Mouse (Mus musculus) hindbrain, embryonic 15.5 days (tissue): ENCODE results near the gene Rps12-ps3. TPM values are rescaled to one million over a fixed set of nuclear protein-coding genes. Genes with fewer than 3 reads are reported as not detected.

Experiments used
- ATAC-seq: fragments of 200-750 bp; cut with Nextera tagmentation; 2 replicates; pipeline ENCODE4 v1.8.0; 2017; ENCODE audit warnings: low read depth, moderate number of reproducible peaks, moderate TSS enrichment; ENCODE audit not compliant: low FRiP score
- H3K27ac ChIP-seq: fragments of 300-500 bp; sonication (generic); replicated peaks from 2 replicates; pipeline ENCODE4 v1.5.1; 2015; ENCODE audit warnings: mild to moderate bottlenecking, inconsistent platforms
- H3K27me3 ChIP-seq: fragments of 300-500 bp; sonication (generic); 2 replicates; pipeline ENCODE4 v1.6.1; 2015; ENCODE audit warnings: control low read depth, inconsistent platforms
- H3K36me3 ChIP-seq: fragments of 300-500 bp; sonication (generic); 2 replicates; pipeline ENCODE4 v1.6.1; 2015; ENCODE audit warnings: control low read depth, inconsistent platforms
- H3K4me1 ChIP-seq: fragments of 300-500 bp; sonication (generic); replicated peaks from 2 replicates; pipeline ENCODE4 v1.6.1; 2015; ENCODE audit warnings: control low read depth, inconsistent platforms
- H3K4me2 ChIP-seq: fragments of 300-500 bp; sonication (generic); 2 replicates; pipeline ENCODE4 v1.6.1; 2015; ENCODE audit warnings: moderate library complexity, mild to moderate bottlenecking, inconsistent platforms
- H3K4me3 ChIP-seq: fragments of 300-500 bp; sonication (generic); 2 replicates; pipeline ENCODE4 v1.5.1; 2015; ENCODE audit warnings: mild to moderate bottlenecking, inconsistent platforms
- H3K9ac ChIP-seq: fragments of 300-500 bp; sonication (generic); 2 replicates; pipeline ENCODE4 v1.6.1; 2015; ENCODE audit warnings: inconsistent platforms
- H3K9me3 ChIP-seq: fragments of 300-500 bp; sonication (generic); 2 replicates; pipeline ENCODE4 v1.6.1; 2016; ENCODE audit warnings: control low read depth, inconsistent platforms
- WGBS: fragments of 180-500 bp; shearing (Covaris S2); methylation state at CpG from one replicate; pipeline ENCODE4 v1.1.7; 2015; 5-methylcytosine and 5-hydroxymethylcytosine counted together
- polyA plus RNA-seq: library from polyadenylated mRNA; unstranded; fragments of >200 nt; fragmentation: Nextera tagmentation; extraction: Ambion mirVana; gene quantifications from 2 replicates; pipeline ENCODE4 v1.2.1, GENCODE M21; 2015

The Rps12-ps3 gene
- polyA plus RNA-seq, 1 experiment from 2014 or later, result not detected

- no peak for ATAC-seq
- no peak overlapping the region for H3K9ac ChIP-seq
- H3K4me1 ChIP-seq, result peaks cover 20% of the 10 kb centered on the region
- H3K4me3 ChIP-seq, result no peak overlapping the region
- H3K9me3 ChIP-seq, result no peaks in the 10 kb centered on the region; the same call in 1 of the 2 replicates
- no peak overlapping the region for H3K4me2 ChIP-seq
- 83% methylated on average over 3 of the region's 3 CpGs for WGBS
- H3K27ac ChIP-seq, result no peak overlapping the region
- H3K27me3 ChIP-seq, result no peaks in the 10 kb centered on the region
- no peaks in the 10 kb centered on the region for H3K36me3 ChIP-seq
These were observed 16.0 kb downstream of the Rps12-ps3 start for GRCm38 (mm10) chr19:59337872-59338681.

- WGBS, result 85% methylated on average over 3 of the region's 3 CpGs
- H3K9ac ChIP-seq, result no peak overlapping the region
- no peak overlapping the region for H3K4me3 ChIP-seq
- ATAC-seq, result no peak
- no peaks in the 10 kb centered on the region for H3K27me3 ChIP-seq
- H3K36me3 ChIP-seq, result no peaks in the 10 kb centered on the region
- no peak overlapping the region for H3K27ac ChIP-seq
- H3K4me2 ChIP-seq, result no peak overlapping the region
- peaks cover 38% of the 10 kb centered on the region for H3K4me1 ChIP-seq
- no peaks in the 10 kb centered on the region for H3K9me3 ChIP-seq
These were observed 17.8 kb downstream of the Rps12-ps3 start for GRCm38 (mm10) chr19:59339908-59340307.

- H3K9me3 ChIP-seq, result no peaks in the 10 kb centered on the region
- peaks cover 41% of the 10 kb centered on the region for H3K4me1 ChIP-seq
- no peaks in the 10 kb centered on the region for H3K27me3 ChIP-seq
- 35% methylated on average over 2 of the region's 2 CpGs for WGBS
- 0 out of 2 replicates have a peak overlapping the region, but pooled peaks have one; percentile 25 for H3K9ac ChIP-seq
- no peak overlapping the region for H3K27ac ChIP-seq
- ATAC-seq, result no peak
- H3K4me2 ChIP-seq, result peak overlapping the region; percentile 94
- no peaks in the 10 kb centered on the region for H3K36me3 ChIP-seq
- H3K4me3 ChIP-seq, result peak overlapping the region; percentile 91
These were observed 20.9 kb downstream of the Rps12-ps3 start for GRCm38 (mm10) chr19:59342964-59343363.

GRCm38 (mm10) chr19:59344304-59344711 lies 22.2 kb downstream of the Rps12-ps3 start:
- Histone ChIP-seq H3K36me3 (no peaks in the 10 kb centered on the region), H3K4me1 (peaks cover 41% of the 10 kb centered on the region), H3K4me3 (peak overlapping the region; percentile 91), H3K9ac (peak overlapping the region; percentile 87), H3K4me2 (peak overlapping the region; percentile 94), H3K9me3 (no peaks in the 10 kb centered on the region), H3K27ac (peak overlapping the region; percentile 94), H3K27me3 (no peaks in the 10 kb centered on the region)
- under 1% methylated on average over 14 of the region's 14 CpGs for WGBS
- 0 out of 2 replicates have a peak, but pooled peaks have one; percentile 2 for ATAC-seq

GRCm38 (mm10) chr19:59345081-59345657 lies 23.1 kb downstream of the Rps12-ps3 start:
- H3K9me3 ChIP-seq, result no peaks in the 10 kb centered on the region
- H3K4me1 ChIP-seq, result peaks cover 41% of the 10 kb centered on the region
- WGBS, result under 1% methylated on average over 55 of the region's 70 CpGs
- peak overlapping the region; percentile 91 for H3K4me3 ChIP-seq
- peak; percentile 32 for ATAC-seq
- peak overlapping the region; percentile 94 for H3K4me2 ChIP-seq
- no peaks in the 10 kb centered on the region for H3K27me3 ChIP-seq
- peak overlapping the region; percentile 94 for H3K27ac ChIP-seq
- H3K9ac ChIP-seq, result peak overlapping the region; percentile 87
- H3K36me3 ChIP-seq, result no peaks in the 10 kb centered on the region

- no peaks in the 10 kb centered on the region for H3K36me3 ChIP-seq
- no peaks in the 10 kb centered on the region for H3K9me3 ChIP-seq
- peak within 1 kb of the TSS; percentile 87 for H3K9ac ChIP-seq
- ATAC-seq, result peak; percentile 93
- 0% methylated on average over 74 of the region's 91 CpGs for WGBS
- peak within 1 kb of the TSS; percentile 94 for H3K4me2 ChIP-seq
- no peaks in the 10 kb centered on the region for H3K27me3 ChIP-seq
- H3K4me3 ChIP-seq, result peak within 1 kb of the TSS; percentile 91
- peaks cover 41% of the 10 kb centered on the region for H3K4me1 ChIP-seq
- H3K27ac ChIP-seq, result peak within 1 kb of the TSS; percentile 94
These were observed 23.7 kb downstream of the Rps12-ps3 start, which contains the start of gene Pdzd8 for GRCm38 (mm10) chr19:59345658-59346283. Gene Pdzd8 (minus strand): TSS chr19:59345780.

- ATAC-seq, result peak; percentile 24
These were observed 24.2 kb downstream of the Rps12-ps3 start for GRCm38 (mm10) chr19:59346325-59346724.

GRCm38 (mm10) chr19:59349329-59349960 lies 27.4 kb downstream of the Rps12-ps3 start:
- Histone ChIP-seq H3K9ac (no peak overlapping the region), H3K27ac (no peak overlapping the region), H3K4me2 (no peak overlapping the region), H3K4me3 (no peak overlapping the region), H3K27me3 (no peaks in the 10 kb centered on the region), H3K9me3 (no peaks in the 10 kb centered on the region), H3K36me3 (no peaks in the 10 kb centered on the region), H3K4me1 (peaks cover 7% of the 10 kb centered on the region)
- ATAC-seq, result no peak
- WGBS, result 88% methylated on average over 6 of the region's 6 CpGs

More at GRCm38 (mm10) chr19:59346325-59346724, 24.2 kb downstream of the Rps12-ps3 start:
- Histone ChIP-seq H3K9ac (peak overlapping the region; percentile 87), H3K4me3 (peak overlapping the region; percentile 91), H3K9me3 (no peaks in the 10 kb centered on the region), H3K27me3 (no peaks in the 10 kb centered on the region), H3K4me1 (peaks cover 35% of the 10 kb centered on the region), H3K36me3 (no peaks in the 10 kb centered on the region), H3K4me2 (peak overlapping the region; percentile 94), H3K27ac (peak overlapping the region; percentile 94)
- 3% methylated on average over 11 of the region's 11 CpGs for whole genome bisulfite sequencing

GRCm38 (mm10) chr19:59350273-59350903 lies 28.3 kb downstream of the Rps12-ps3 start:
- WGBS, result 91% methylated on average over 7 of the region's 7 CpGs
- Histone ChIP-seq H3K4me2 (no peak overlapping the region), H3K9me3 (no peaks in the 10 kb centered on the region), H3K9ac (no peak overlapping the region), H3K27me3 (no peaks in the 10 kb centered on the region), H3K36me3 (no peaks in the 10 kb centered on the region), H3K27ac (no peak overlapping the region), H3K4me3 (no peak overlapping the region), H3K4me1 (0 out of 2 replicates have a peak, but pooled peaks cover 3% of the 10 kb centered on the region)
- no peak for ATAC-seq

- Histone ChIP-seq H3K9me3 (no peaks in the 10 kb centered on the region), H3K4me1 (0 out of 2 replicates have a peak, but pooled peaks cover 2% of the 10 kb centered on the region), H3K27me3 (no peaks in the 10 kb centered on the region), H3K36me3 (no peaks in the 10 kb centered on the region), H3K27ac (no peak overlapping the region), H3K9ac (no peak overlapping the region), H3K4me2 (no peak overlapping the region), H3K4me3 (no peak overlapping the region)
- ATAC-seq, result no peak
- 75% methylated on average over 15 of the region's 15 CpGs for WGBS
These were observed 29.2 kb downstream of the Rps12-ps3 start for GRCm38 (mm10) chr19:59351151-59351889.

- no peaks in the 10 kb centered on the region for H3K9me3 ChIP-seq
- H3K4me2 ChIP-seq, result no peak overlapping the region
- no peaks in the 10 kb centered on the region for H3K27me3 ChIP-seq
- no peaks in the 10 kb centered on the region for H3K4me1 ChIP-seq
- 84% methylated on average over 3 of the region's 3 CpGs for WGBS
- no peak overlapping the region for H3K4me3 ChIP-seq
- no peak overlapping the region for H3K27ac ChIP-seq
- no peak for ATAC-seq
- H3K36me3 ChIP-seq, result no peaks in the 10 kb centered on the region
- H3K9ac ChIP-seq, result no peak overlapping the region
These were observed 30.7 kb downstream of the Rps12-ps3 start for GRCm38 (mm10) chr19:59352760-59353159.
